Mouse (Mus musculus): ENCODE measurements around the gene Dock8. TPM values are rescaled to one million over a fixed set of nuclear protein-coding genes. Genes with fewer than 3 reads are reported as not detected.

The Dock8 gene
- total and polyA plus RNA-seq, 3 experiments, result 9.8 to 37.5 (median 22.4) TPM

- Histone ChIP-seq H3K27me3 (replicated peaks) (no peaks in the 10 kb centered on the region), H3K36me3 (replicated peaks in 1 of 2; ENCODE audit: control insufficient read depth in 1 of 2, insufficient read depth in 1 of 2, low read length in 1 of 2) (peaks cover 54 to 79% of the 10 kb centered on the region in 2 experiments), H3K9ac (ENCODE audit: insufficient read depth, low read depth) (no peak overlapping the region), H3K4me1 (ENCODE audit: control insufficient read depth in 1 of 2, insufficient read depth in 2 of 2) (peaks cover 8 to 41% of the 10 kb centered on the region in 2 experiments), H3K9me3 (replicated peaks; ENCODE audit: low read length) (no peaks in the 10 kb centered on the region), H3K27ac (ENCODE audit: insufficient read depth, low read depth) (no peak overlapping the region), H3K4me2 (ENCODE audit: insufficient read depth, low read depth, poor library complexity, severe bottlenecking) (no peak overlapping the region), H3K4me3 (replicated peaks in 1 of 3; ENCODE audit: low read depth in 2 of 3, low read length in 2 of 3, poor library complexity in 1 of 3) (no peak overlapping the region), H3K79me2 (replicated peaks; ENCODE audit: control insufficient read depth, extremely low read depth, insufficient read depth, poor library complexity, severe bottlenecking) (peaks cover 6% of the 10 kb centered on the region; the same call in 1 of the 2 replicates)
- TF ChIP-seq EP300 (IDR thresholded peaks at IDR 0.05; ENCODE audit: low read length) (no peak), ZNF384 (IDR thresholded peaks at IDR 0.05; ENCODE audit: low read depth, low read length) (no peak), JUN (IDR thresholded peaks at IDR 0.05; ENCODE audit: insufficient read depth, low read depth, low read length) (no peak), GABPA (IDR thresholded peaks at IDR 0.05; ENCODE audit: insufficient replicate concordance, low read depth, low read length) (no peak), SMC3 (IDR thresholded peaks at IDR 0.05; ENCODE audit: low read depth, low read length) (no peak), PAX5 (IDR thresholded peaks at IDR 0.05; ENCODE audit: low read length) (no peak), ELF1 (IDR thresholded peaks at IDR 0.05; ENCODE audit: low read depth, low read length) (no peak), BHLHE40 (IDR thresholded peaks at IDR 0.05; ENCODE audit: low read depth, low read length) (no peak), KAT2A (IDR thresholded peaks at IDR 0.05; ENCODE audit: insufficient replicate concordance, low read length) (no peak), TBP (conservative IDR thresholded peaks at IDR 0.05; ENCODE audit: low read depth, low read length) (no peak), MAFK (IDR thresholded peaks at IDR 0.05; ENCODE audit: insufficient replicate concordance, low read length) (no peak), HCFC1 (IDR thresholded peaks at IDR 0.05; ENCODE audit: low read depth, low read length) (no peak), POLR2AphosphoS2 (IDR thresholded peaks at IDR 0.05; ENCODE audit: low read depth, low read length) (no peak), USF2 (conservative IDR thresholded peaks at IDR 0.05; ENCODE audit: low read depth, low read length) (no peak), NELFE (IDR thresholded peaks at IDR 0.05; ENCODE audit: low read depth, low read length) (no peak), TCF12 (IDR thresholded peaks at IDR 0.05; ENCODE audit: low read depth, low read length) (no peak), RCOR1 (conservative IDR thresholded peaks at IDR 0.05; ENCODE audit: low read depth, low read length) (no peak), JUND (conservative IDR thresholded peaks at IDR 0.05; ENCODE audit: low read depth, low read length) (no peak)
- DNase-seq (ENCODE audit: extremely low read depth), result no peak
- in situ Hi-C loops (cut with MboI; ENCODE audit: low pct_ligation_motif_present, low pct_unique_long_range_greater_than_20kb, low sequenced_read_pairs), result no loop called here
- dilution Hi-C loops (cut with MboI; ENCODE audit: extremely low pct_ligation_motif_present, extremely low pct_unique_long_range_greater_than_20kb, low sequenced_read_pairs), result no loop called here
Observed at GRCm38 (mm10) chr19:25080166-25080565, 80.8 kb downstream of the Dock8 start.

GRCm38 (mm10) chr19:25082839-25083238 lies 83.5 kb downstream of the Dock8 start:
- Histone ChIP-seq H3K9me3 (replicated peaks; ENCODE audit: low read length) (no peaks in the 10 kb centered on the region), H3K4me3 (replicated peaks in 1 of 3; ENCODE audit: low read depth in 2 of 3, low read length in 2 of 3, poor library complexity in 1 of 3) (no peak overlapping the region), H3K27ac (ENCODE audit: insufficient read depth, low read depth) (no peak overlapping the region; the same call in 1 of the 2 replicates), H3K36me3 (replicated peaks in 1 of 2; ENCODE audit: control insufficient read depth in 1 of 2, insufficient read depth in 1 of 2, low read length in 1 of 2) (peaks cover 70 to 87% of the 10 kb centered on the region in 2 experiments), H3K27me3 (replicated peaks) (no peaks in the 10 kb centered on the region), H3K79me2 (replicated peaks; ENCODE audit: control insufficient read depth, extremely low read depth, insufficient read depth, poor library complexity, severe bottlenecking) (no peaks in the 10 kb centered on the region; the same call in 1 of the 2 replicates), H3K9ac (ENCODE audit: insufficient read depth, low read depth) (no peak overlapping the region), H3K4me2 (ENCODE audit: insufficient read depth, low read depth, poor library complexity, severe bottlenecking) (no peak overlapping the region), H3K4me1 (ENCODE audit: control insufficient read depth in 1 of 2, insufficient read depth in 2 of 2) (peaks cover 0 to 16% of the 10 kb centered on the region in 2 experiments; a peak in 2 of 4 replicates)
- dilution Hi-C loops (cut with MboI; ENCODE audit: extremely low pct_ligation_motif_present, extremely low pct_unique_long_range_greater_than_20kb, low sequenced_read_pairs) (no loop called here), in situ Hi-C loops (cut with MboI; ENCODE audit: low pct_ligation_motif_present, low pct_unique_long_range_greater_than_20kb, low sequenced_read_pairs) (no loop called here)
- TF ChIP-seq JUN (IDR thresholded peaks at IDR 0.05; ENCODE audit: insufficient read depth, low read depth, low read length), result no peak
- TF ChIP-seq UBTF (IDR thresholded peaks at IDR 0.05; ENCODE audit: low read depth, low read length), result no peak
- no peak for TF ChIP-seq TCF12 (IDR thresholded peaks at IDR 0.05; ENCODE audit: low read depth, low read length)
- no peak for TF ChIP-seq TBP (conservative IDR thresholded peaks at IDR 0.05; ENCODE audit: low read depth, low read length)
- TF ChIP-seq IRF4 (IDR thresholded peaks at IDR 0.05; ENCODE audit: low read depth, low read length), result no peak
- no peak for DNase-seq (ENCODE audit: extremely low read depth)
